Mouse (Mus musculus): Measurements from ENCODE around the gene Tmem63c.

The Tmem63c gene

DNA sequence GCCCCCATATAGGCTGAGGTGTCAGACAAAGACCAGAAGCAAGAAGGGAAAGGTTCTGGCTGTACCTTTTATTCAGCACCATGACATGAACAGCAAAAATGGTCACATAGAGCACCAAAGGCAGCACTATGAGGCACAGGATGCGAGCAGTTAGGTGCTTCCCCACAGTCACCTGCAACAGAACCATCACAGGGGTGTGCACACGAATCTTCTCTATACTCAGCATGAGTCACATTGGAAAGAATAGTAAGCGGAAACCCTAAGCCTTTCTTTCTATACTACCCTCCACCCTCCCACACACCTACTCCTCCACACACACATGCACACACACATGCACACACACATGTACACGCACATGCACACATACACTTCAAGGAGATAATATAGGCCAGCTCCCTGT is 109.1 kb downstream of the Tmem63c start:
- in situ Hi-C loops (cut with MboI, MseI): no loop called here

DNA sequence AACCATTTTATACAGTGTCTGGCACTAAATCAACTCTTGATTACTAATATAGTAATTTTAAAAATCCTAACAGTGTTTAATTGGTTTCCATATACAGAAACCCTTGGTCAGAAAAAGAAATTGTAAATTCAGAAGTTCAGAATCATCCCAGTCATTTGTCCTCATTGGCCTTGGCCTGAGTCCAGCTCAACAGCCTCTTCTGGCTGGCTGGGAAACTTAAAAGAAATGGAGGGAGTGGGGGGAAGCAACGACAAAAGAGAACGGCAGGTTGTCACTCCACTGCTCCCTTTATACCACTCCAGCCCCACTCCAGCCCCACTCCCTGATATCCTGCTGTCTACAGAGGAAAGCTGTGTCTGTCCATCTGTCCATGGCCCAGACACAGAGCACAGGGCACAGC is 110.0 kb downstream of the Tmem63c start:
- in situ Hi-C loops (cut with MboI, MseI): no loop called here

DNA sequence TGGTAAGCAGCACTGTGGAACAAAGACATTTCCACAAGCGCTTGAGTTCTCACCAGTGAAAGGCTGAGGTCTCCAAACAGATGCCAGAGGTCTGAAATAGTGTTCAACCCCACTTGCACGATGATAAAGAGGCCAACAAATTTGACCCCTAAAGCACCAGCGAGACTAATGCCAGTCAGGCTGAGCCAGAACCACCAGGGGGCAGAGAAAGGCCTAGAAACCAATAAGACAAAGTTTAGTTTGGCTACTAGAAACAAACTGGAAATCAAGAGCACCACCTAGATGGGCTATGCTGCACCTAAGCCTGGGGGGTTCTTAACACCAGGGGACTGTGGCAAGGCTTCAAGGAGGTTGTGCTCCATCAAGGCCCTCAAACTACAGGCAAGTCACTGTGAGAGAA is 110.5 kb downstream of the Tmem63c start:
- in situ Hi-C loops (cut with MboI, MseI): no loop called here

DNA sequence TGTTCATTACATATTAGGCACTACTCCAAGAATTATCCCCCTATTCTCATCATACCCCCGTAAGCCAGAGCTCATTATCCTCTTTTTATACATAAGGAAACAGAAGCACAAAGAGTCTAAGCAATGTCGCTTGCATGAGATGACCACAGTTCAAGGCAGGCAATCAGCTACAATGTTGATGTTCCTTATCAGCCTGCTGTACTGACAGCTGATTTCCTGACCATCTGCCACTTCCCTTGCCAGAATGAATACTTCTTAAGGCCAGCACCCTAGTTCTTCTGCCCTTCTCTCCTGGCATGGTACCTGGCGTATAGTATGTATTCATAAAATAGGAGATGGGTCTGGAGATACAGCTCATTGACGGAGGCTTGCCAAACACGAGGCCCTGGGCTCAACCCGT is 111.1 kb downstream of the Tmem63c start:
- in situ Hi-C loops (cut with MboI, MseI): no loop called here

DNA sequence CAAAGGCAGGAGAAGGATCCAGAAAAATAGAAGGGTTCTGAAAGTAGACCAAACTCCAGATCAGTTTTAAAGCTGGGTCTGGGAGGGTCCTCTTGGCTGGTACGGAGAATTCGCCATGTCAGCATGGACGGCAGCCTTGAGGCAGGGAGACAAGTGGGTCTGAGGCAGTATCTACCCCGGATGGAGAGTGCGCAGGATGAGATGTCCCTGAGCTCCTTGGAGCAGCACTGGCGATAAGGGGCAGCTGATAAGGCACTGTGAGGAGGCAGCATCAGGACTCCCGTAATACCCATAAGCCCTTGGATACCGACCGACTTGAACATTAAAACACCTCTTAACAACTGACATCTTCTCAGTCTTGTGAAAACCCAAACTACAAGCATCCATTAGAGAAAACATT is 111.6 kb downstream of the Tmem63c start:
- in situ Hi-C loops (cut with MboI, MseI): no loop called here

DNA sequence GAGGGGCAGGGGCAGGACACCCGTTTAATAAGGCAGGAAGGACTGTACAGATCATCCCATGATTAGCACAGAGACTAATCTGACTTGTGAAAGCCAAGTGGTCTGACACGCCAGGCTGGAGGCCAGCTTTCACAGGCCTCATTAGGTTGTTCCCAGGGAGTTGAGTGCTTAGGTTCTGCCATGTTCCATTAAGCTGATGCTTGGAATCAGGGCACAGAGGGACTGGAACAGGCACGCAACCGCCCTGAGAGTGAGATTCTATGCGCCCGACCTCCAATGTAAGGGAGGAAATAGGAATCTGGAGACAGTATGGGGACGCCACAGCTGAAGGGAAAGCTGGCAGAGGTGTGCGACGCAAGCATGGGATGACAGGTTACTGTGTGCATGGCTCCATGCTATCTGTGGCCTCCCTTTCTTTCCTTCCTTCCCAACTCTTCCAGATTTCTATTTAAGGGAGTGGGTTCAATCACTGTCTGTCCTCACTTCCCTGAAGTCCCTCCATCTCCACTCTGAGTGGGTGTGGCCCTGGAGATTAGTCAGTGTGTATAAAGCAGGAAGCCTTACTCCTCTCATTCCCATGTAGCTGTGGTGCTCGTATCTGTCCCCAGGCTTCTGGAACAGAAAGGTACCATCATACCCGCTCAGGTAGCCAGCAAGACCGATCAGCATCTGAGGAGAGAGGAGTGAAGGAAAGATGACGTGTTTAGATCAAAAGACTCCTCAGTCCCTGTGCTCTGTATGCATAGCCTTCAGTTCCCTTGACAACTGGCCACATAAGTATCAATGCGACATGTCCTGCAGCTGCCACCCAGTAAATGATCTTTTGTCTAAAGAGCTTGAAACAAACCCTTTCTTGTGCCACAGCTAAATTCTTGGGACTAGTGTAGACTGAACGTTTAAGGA is 116.5 kb downstream of the Tmem63c start:
- in situ Hi-C loops (cut with MboI, MseI): loop anchor here (5.0 kb wide), 1 partner anchor 75 kb away; no protein-coding TSS in a partner anchor

DNA sequence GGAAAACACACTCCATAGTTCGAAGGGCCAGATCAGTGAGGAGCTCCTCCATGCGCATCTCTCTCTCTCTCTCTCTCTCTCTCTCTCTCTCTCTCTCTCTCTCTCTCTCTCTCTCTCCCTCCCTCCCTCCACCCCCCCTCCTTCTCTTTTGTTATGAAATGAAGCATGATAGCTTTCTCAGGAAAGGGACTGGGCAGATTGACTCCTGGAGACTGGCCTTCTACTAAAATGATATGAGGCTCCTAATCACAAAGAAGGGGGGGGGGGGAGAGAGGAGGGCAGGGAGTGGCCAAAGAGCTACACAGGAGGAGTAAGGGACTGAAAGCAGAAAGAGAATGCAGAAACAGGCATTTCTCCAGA is 117.2 kb downstream of the Tmem63c start:
- in situ Hi-C loops (cut with MboI, MseI): loop anchor here (5.0 kb wide), 1 partner anchor 74 kb away; no protein-coding TSS in a partner anchor

DNA sequence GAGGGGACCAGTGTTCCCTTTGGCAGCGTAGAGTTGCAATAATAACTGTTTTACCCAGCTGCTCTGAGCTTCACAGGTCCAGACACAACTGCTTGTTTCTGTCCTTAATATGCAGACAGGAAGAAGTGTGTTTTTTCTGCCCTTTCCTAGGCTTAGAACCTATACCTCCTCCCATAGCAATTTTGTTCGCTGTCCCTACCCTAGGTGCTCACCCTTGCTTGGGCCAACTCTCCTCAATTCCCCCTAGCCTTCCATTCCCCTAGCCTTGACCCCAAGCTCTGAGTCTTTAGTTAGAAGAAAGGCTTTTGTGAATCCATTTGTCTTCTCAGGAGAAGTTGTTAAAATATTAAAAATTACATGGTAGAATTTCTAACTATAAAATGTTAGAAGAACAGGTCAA is 117.6 kb downstream of the Tmem63c start:
- in situ Hi-C loops (cut with MboI, MseI): loop anchor here (5.0 kb wide), 1 partner anchor 74 kb away; no protein-coding TSS in a partner anchor
